Mouse (Mus musculus): ENCODE results near the gene Ccl3.

Ccl3 gene

DNA sequence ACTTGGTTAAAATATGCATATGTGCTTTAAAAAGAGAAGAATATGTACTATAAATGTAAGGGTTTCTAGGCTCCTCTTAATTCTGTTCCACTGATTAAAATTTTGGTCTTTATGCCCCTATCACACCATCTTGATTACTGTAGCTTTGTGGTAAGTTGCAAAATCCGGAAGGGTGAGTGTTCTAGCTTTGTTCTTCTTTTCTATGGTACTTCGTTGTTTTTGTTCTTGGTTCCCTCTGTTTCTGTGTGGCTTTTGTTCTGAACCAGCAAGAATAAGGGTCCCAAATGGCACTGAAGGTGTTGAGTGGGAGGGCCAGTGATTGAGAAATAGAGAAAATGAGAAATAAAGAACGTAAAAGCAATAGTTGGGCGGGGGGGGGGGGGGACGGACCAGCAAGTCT lies 30.9 kb downstream of the Ccl3 start:
- DNase-seq = no peak

DNA sequence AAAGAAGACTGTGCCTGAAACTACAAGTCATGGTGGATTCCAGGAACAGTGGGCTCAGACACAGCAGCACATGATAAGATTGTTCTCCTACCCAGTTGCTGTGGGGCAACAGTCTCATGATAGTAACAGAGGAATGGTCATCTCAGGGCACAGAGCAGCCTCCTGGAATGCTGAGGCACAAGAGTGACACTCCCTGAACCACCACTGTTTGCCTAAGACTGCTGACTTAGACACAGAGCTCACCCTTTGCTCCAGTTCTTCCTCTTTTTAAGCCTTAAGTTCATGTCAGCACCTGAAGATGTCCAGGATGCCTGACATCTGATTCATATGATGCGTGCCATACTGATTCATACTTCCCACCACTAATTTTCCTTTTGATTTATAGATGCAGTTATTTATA lies 32.6 kb downstream of the Ccl3 start:
- no peak for DNase-seq

DNA sequence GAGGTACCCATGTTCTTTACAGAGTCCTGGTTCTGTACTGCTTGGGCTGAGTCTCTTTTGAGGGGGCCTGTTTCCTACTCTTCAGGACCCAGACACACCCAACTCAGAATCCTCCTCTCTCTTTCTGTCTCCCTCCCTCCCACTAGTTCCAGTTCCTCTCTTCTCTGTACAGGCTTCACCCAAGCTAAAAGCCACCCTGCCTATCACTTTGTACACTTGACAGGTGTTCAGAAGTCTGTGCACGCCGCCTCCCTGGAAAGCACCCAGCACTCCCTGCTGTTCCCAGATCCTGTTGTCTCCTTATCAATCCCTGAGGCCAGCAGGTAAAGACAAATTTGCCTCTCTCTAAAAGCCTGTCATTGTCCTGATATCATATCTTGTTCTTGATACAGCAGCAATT lies 38.3 kb downstream of the Ccl3 start:
- no peak for DNase-seq

DNA sequence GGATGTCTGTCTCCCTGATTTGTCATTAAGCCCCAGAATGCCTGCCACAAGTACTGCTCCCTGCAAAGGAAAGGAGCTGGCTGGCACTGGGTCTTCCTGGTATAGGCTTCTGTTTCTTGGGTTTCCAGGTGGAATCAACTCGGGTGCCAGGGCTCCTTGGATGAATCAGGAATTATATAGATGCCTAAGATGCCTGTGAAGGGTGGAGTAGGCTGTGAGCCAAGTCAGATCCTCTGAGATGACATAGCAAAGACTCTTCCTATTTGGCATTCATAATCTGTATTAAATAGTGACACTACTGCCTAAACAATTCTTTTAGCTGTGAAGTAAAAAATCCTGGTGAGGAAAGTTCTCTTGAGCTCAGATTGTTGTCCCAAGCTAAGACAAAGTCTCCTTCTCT lies 42.8 kb downstream of the Ccl3 start:
- DNase-seq = no peak

DNA sequence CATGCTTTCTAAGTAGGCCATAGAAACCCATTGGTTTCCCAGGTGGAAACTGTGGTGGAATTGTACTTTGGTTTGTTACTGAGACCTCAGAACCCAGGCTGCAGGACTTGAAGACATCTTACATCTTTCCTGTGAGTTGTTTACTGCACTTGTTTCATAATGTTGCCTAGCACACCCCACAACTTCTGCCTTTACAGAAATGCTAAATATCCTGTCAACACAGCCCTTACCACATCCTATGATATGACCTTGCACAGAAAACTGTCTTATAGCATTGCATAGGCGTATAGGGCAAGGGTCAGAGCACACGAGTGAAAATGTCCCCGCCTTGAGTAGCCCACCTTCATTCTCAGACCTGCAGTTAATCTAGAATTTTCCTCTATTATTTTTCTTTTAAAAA lies 43.6 kb downstream of the Ccl3 start:
- no peak for DNase-seq

DNA sequence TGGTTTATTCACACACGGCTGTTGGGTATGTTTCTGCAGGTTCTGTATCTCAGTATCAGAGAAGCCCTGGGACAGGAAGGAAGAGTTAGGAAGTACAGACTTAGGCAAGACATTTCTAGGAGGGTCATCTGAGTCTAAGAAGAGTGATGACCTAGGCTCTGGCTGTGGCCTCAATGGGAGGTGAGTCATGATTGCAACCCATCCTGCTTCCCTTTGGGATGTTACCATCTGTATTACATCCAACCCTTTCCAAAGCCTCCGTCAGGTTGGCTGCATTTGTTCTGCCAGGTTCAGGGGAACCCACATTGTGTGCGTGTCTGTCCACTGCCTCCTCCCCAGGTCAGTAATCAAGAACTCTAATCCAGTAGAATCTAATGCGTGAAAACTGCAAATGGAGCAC lies 44.5 kb downstream of the Ccl3 start:
- DNase-seq = no peak

DNA sequence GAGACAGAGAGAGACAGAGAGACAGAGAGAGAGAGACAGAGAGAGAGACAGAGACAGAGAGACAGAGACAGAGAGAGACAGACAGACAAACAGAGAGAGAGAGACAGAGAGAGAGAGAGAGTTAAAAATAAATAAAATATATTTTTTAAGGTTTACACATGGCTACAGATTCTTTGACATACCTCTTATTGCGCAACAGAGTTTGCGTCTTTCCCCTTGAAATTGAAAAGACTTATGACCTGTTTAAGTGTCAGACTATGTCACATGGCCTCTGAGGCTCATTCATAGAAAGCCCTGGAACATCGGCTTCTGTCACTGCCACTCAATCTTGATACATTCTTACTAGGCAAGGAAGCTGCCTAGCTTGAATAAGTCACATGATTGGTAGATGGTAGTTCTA lies 45.8 kb downstream of the Ccl3 start:
- no peak for DNase-seq

DNA sequence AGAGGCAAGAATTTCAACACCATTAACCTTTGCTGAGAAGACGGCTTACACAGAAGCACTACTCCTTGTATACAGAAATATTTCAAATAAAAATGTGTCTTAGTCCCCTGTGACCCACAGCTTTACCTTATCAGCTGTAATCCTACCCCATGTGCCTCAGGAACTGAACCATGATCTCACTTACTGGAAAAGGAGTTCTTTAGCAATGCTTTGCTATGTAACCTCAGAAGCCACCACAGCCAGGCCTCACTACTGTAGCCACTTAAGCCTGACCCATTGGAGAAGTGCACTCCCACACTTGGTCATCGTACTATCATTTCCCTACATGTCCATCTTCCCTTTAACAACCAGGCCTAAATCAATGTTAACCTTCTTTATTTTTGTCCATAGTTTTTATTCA lies 48.6 kb downstream of the Ccl3 start:
- no peak for DNase-seq

DNA sequence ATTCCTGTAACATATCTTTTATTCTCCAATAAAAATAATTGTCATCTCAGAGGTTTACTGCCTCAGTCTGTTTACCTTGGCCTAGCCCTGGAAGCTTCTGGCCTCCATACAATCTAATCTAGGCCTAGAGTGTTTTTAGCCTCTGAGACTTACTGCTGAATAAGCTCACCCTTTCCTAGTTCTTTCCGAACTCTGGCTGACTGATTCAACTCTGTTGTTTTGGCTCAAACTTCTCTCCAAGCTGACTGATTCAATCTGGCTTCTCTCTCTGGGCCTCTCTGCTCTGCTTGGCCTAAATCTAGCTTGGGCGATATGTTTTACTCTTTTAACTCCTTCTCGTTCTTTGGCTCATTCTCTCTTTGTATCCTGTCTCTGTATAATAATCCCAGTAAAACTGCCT lies 50.2 kb downstream of the Ccl3 start:
- DNase-seq = no peak

DNA sequence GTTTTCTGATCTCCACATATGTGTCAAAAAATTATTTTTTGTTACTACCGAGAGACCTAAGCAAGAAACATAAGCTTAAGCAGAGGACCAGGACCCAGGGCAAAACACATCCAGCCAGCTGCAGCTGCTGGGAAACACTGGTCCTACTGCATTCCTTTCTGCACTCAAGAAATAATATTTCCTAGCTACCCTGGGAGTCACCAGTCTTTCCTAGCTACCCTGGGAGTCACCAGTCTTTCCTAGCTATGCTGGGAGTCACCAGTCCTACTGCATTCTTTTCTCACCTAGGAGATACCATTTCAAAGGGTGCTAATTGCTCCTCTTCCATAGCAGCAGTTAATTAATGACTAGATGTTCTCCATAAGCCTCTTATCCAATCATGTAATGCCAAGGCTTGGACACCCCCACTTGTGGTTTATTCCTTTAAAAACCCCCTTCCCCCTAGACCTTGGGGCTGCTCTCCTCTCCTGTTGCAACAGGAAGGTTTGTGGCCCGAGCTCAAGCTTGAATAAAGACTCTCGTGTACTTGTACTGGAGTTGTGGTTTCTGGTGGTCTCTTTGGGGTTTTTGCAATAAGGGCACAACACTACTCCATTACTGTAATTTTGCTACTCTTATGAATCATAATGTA lies 50.8 kb downstream of the Ccl3 start:
- DNase-seq = no peak
